Mouse (Mus musculus) cortical plate, adult 2 months (tissue): ENCODE data around the gene Maml3. TPM values are rescaled to one million over a fixed set of nuclear protein-coding genes. Genes with fewer than 3 reads are reported as not detected.

ENCODE experiments used
- H3K27ac ChIP-seq: fragments of 200-500 bp; 2 replicates; pipeline ENCODE4 v1.5.1; 2012; ENCODE audit warnings: low read length, control low read depth, inconsistent platforms; ENCODE audit not compliant: insufficient read depth
- H3K4me1 ChIP-seq: fragments of 200-500 bp; 2 replicates; pipeline ENCODE4 v1.6.1; 2011; ENCODE audit warnings: low read length; ENCODE audit not compliant: control insufficient read depth, insufficient read depth
- H3K4me3 ChIP-seq: fragments of 200-500 bp; 2 replicates; pipeline ENCODE4 v1.5.1; 2011; ENCODE audit warnings: mild to moderate bottlenecking, low read length, control low read depth; ENCODE audit not compliant: insufficient read depth
- CTCF ChIP-seq: fragments of 200-500 bp; IDR thresholded peaks from 2 replicates; pipeline ENCODE4 v1.5.1; 2011; ENCODE audit warnings: mild to moderate bottlenecking, control low read depth, low read length; ENCODE audit not compliant: insufficient read depth; ENCODE audit errors: extremely low read depth
- POLR2A ChIP-seq: fragments of 200-500 bp; IDR thresholded peaks from 2 replicates; pipeline ENCODE4 v1.6.1; 2011; ENCODE audit warnings: mild to moderate bottlenecking, low read length, control low read depth; ENCODE audit not compliant: insufficient read depth; ENCODE audit errors: extremely low read depth
- polyA plus RNA-seq: library from polyadenylated mRNA; depleted of rRNA; stranded (reverse); fragments of >200 nt; gene quantifications from 2 replicates; pipeline ENCODE4 v1.2.3, GENCODE M21; 2012

Maml3 gene
- polyA plus RNA-seq, 1 experiment = 2.7 TPM

DNA sequence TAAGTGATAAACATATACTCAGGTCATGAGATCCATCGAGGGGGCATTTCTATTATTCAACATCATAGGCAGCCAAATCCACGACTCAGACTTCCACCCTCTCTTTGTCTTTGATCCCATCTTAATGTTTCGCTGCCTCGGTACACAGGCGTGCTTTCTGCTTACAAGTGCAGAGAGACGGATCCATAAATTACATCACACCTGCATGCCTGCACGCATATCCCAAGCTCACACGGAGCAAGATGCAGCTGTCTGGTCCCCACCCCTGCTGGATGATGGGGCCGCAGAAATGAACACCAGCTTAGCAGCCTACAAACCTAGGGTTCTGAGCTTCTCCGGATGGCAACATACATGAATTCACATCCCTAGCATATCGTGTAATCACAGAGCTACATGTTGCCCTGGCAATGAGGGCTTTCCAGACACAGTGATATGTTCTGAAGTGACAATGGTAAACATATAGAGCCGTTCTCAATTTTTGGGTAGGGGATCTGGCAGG lies 200.5 kb downstream of the Maml3 start:
- TF ChIP-seq POLR2A (no peak), CTCF (no peak)
- H3K4me3 ChIP-seq = no peak overlapping the region
- H3K27ac ChIP-seq = no peak overlapping the region
- no peaks in the 10 kb centered on the region for H3K4me1 ChIP-seq

DNA sequence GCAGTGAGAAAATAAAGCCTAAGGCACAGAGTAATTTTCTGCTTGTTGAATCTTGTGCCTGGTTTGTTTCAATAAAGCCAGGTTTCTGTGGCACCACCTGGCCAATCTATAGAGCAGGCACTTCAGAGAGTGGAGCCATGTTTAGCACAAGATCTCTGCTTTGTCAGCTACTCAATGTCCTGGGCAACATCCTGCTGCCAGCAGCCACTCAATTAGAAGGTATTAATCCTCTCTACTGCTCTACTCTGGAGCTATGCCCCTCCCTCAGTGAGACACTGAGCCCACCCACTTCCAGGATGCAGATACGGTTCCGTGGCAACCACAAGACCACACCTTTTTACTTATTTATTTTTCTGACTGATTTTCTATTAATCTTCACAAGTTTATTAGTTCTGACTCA lies 203.7 kb downstream of the Maml3 start:
- no peak for TF ChIP-seq POLR2A
- TF ChIP-seq CTCF = no peak
- Histone ChIP-seq H3K4me3 (no peak overlapping the region), H3K27ac (no peak overlapping the region), H3K4me1 (no peaks in the 10 kb centered on the region)

DNA sequence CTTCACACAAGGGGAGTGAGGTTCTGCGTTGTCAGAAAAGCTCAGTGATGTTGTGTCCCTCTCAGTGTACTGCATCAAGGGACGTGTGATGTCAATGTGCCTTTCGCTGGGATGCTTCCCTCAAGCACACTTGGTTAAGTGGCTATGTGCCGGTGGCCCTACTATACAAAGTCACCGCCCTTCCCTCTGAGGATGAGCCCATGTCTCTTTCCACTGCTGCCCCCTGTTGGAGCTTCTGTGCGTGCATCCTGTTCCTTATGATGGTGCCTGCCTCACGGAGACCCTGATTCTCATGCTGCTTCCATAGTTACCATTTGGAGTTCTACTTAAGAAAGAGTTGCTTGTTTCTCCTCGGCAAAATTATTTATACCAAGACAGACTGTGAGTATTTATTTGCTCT lies 210.4 kb downstream of the Maml3 start:
- no peak overlapping the region for H3K4me3 ChIP-seq
- no peak for TF ChIP-seq POLR2A
- TF ChIP-seq CTCF = 0 out of 2 replicates have a peak, but pooled peaks have one; percentile 24
- H3K27ac ChIP-seq = no peak overlapping the region
- H3K4me1 ChIP-seq = peaks cover 2% of the 10 kb centered on the region; the same call in 1 of the 2 replicates

DNA sequence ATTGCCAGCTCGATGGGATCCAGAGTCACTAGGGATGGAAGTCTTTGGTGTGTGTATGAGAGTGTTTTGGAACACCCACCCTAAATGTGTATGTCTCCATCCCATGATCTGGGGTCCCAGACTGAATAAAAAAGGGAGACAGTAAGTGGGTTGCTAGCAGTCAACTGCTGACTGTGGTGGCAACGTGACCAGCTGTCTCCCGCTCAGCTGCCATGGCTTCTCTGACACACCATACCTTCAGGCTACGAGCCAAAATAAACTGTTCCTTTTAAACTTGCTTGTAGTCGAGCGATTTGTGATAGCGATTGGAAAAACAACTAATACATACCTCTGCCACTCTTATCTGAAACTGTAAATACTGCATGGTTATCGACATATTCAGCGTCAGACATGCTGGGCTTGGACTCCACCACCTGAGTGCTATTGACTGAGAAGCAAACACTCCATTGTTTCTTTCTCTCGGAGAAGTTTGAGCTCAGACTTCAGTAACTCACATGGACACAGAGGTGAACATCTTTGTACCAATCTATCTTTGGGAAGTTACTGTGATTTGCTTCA lies 213.2 kb downstream of the Maml3 start:
- no peak overlapping the region for H3K27ac ChIP-seq
- TF ChIP-seq POLR2A (no peak), CTCF (no peak)
- peaks cover 2% of the 10 kb centered on the region; the same call in 1 of the 2 replicates for H3K4me1 ChIP-seq

DNA sequence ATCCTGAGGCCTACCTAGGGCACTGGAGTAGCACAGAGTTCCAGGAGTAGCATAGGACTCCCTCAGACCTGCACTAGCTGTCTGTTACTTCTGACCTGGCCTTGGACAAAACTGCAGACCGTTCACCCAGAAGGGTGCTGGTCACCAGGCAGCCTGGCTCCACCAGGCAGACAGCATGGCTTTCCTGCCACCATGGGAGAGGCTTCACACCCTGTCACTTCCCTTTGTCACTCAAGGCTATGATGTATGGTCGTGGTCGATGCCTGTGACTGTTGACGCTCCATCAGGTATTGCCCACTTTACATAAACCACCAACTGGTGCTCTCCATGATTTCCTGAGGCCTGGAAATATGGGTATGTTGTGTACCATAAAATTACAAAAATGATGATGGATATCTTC lies 214.7 kb downstream of the Maml3 start:
- Histone ChIP-seq H3K4me3 (no peak overlapping the region), H3K4me1 (peaks cover 2% of the 10 kb centered on the region; the same call in 1 of the 2 replicates), H3K27ac (no peak overlapping the region)
- no peak for TF ChIP-seq POLR2A
- no peak for TF ChIP-seq CTCF

More for the DNA sequence above, 213.2 kb downstream of the Maml3 start:
- no peak overlapping the region for H3K4me3 ChIP-seq

DNA sequence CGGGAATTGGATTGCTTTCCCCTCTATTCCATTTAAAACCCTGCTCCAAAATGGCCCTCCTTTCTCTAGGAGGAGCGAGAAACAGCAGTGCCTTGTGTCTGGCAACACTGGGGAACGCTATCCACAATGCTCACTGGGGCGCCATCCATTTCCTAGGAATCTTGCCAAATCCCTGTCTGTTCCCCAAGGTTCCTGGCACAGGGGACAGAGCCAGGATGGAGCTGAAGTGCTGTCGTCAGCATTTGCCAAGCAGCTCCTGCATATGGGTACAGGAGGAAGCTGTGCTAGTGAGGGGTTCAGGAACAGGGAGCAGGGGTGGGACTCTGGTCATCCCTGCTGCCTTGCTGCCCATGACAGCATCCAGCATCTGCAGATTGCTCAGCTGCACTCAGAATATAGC lies 215.1 kb downstream of the Maml3 start:
- H3K4me1 ChIP-seq = peaks cover 5% of the 10 kb centered on the region; the same call in 1 of the 2 replicates
- TF ChIP-seq POLR2A (no peak), CTCF (no peak)
- no peak overlapping the region for H3K4me3 ChIP-seq
- H3K27ac ChIP-seq = no peak overlapping the region

DNA sequence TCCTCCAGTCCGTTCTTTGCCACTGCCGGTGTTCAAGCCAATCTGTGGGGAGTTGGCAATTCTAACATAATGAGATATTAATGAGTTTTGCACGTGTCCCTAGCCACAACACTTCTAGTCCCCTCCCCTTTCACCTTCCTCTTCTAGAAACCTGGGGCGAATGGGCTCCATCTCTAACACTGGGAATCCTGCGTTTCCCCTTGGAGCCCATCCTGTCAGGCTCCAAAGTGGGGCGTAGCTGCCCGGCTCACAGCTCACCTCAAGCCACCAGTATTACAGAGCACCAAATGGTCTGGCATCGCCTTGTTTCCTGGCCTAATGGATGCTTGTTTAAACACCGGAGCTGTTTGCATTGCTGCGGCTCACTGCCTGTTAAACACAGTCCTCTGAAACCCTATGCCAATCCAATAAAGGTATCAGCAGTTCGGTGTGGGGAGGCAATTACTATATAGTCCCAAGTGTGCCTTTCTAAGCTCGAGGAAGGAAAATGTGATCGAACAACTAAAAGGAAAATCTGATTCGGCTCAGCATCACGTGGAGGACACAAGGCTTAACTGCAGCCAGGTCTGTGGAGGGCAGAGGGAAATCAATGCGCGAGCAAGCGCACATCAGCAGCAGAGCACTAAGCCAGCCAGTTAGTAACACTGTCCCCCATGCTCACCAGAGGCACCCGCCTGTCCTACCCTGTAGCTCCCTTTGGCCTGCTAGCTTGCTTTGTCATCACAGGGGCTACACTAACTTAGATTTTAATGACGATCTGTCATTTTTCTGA lies 216.0 kb downstream of the Maml3 start:
- no peak overlapping the region for H3K27ac ChIP-seq
- H3K4me3 ChIP-seq = no peak overlapping the region
- TF ChIP-seq CTCF (no peak), POLR2A (no peak)
- peaks cover 5% of the 10 kb centered on the region; the same call in 1 of the 2 replicates for H3K4me1 ChIP-seq

DNA sequence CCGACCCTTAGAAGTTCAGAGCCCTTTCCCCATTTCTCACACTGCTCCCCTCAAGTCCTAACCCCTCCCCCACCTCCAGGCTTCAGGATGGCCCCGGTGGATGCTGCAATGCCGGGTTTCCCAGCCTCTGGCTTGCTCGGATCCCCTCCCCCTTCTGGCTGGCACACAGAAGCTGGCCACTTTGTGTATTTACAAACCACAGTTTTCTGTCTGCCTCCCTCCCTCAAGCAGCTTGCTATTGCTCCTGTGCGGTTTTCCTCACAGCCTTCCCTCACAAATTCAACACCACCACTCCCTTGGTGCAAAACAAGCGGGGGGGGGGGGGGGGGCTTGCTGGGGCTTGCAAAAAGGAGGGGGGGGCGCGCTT lies 216.6 kb downstream of the Maml3 start:
- H3K27ac ChIP-seq = no peak overlapping the region
- TF ChIP-seq CTCF (no peak), POLR2A (no peak)
- H3K4me3 ChIP-seq = no peak overlapping the region
- H3K4me1 ChIP-seq = peaks cover 5% of the 10 kb centered on the region; the same call in 1 of the 2 replicates

DNA sequence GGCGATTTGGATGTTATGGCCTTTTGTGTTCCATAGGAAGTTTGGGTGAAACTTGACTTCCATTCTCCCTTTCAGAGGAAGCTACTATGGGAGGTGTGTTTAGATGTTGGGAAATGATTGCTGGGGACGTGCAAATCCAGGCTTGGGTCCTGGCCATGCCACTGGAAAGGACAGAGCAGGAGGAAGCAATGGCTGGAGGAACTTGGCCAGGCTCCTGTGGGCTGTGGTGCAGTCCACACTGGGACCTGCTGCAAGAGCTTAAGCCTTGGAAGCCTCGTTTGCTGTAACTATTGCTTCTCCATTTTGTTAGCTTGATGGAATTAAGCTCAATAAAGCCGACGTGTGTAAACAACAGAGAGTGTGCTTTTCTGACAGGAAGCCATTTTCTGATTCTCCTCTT lies 219.0 kb downstream of the Maml3 start:
- TF ChIP-seq CTCF (no peak), POLR2A (no peak)
- H3K27ac ChIP-seq = no peak overlapping the region
- H3K4me1 ChIP-seq = peaks cover 5% of the 10 kb centered on the region; the same call in 1 of the 2 replicates
- no peak overlapping the region for H3K4me3 ChIP-seq

DNA sequence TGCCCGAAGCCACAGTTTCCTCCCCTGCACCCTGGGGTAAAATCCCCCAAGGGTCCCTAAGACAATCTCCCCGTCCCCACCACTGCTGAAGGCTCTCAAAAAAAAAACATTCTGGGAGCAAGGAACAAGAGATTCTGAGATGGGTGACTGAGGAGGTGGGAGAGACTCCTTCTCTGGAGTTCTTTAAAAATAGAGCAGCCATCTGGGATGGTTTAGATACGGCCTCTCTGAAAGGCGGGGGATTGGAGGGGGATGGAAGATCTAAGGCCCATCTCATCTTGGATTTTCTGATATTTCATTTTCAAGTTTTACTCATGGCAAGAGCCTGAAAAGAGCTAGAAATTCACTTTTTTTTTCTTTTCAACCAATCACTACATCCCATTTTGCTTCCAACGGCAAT lies 219.4 kb downstream of the Maml3 start:
- Histone ChIP-seq H3K4me1 (peaks cover 5% of the 10 kb centered on the region; the same call in 1 of the 2 replicates), H3K27ac (0 out of 2 replicates have a peak overlapping the region, but pooled peaks have one; percentile 39), H3K4me3 (no peak overlapping the region)
- TF ChIP-seq CTCF (no peak), POLR2A (no peak)
